Mouse (Mus musculus) c-Kit-positive CD71-positive TER-119-positive erythroid progenitor cells, embryonic 14.5 days (primary cell): ENCODE results near the gene Uvrag.

ENCODE experiments used
- DNase-seq: peaks from one replicate; pipeline ENCODE4 v3.0.0-alpha.2; 2013; ENCODE audit warnings: low spot score

The Uvrag gene

DNA sequence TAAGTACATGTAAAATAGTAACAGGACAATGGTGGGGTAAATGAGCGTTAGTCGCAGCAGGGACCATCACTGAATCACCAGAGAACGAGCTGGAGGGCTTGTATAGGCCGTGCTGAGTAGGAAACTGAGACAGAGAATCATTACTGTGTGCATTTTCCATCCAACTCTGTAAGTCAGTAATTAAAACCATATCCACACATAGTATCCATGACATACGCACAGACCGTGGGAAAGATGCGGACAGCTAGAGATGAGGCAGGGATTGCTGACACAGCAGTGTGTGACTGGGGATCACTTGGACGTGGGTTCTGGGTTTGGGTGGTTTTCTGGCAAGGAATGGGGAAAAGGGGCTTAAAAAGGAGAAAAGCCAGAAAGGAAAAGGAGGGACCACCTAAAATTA, 81.0 kb downstream of the Uvrag start:
- no peak for DNase-seq

DNA sequence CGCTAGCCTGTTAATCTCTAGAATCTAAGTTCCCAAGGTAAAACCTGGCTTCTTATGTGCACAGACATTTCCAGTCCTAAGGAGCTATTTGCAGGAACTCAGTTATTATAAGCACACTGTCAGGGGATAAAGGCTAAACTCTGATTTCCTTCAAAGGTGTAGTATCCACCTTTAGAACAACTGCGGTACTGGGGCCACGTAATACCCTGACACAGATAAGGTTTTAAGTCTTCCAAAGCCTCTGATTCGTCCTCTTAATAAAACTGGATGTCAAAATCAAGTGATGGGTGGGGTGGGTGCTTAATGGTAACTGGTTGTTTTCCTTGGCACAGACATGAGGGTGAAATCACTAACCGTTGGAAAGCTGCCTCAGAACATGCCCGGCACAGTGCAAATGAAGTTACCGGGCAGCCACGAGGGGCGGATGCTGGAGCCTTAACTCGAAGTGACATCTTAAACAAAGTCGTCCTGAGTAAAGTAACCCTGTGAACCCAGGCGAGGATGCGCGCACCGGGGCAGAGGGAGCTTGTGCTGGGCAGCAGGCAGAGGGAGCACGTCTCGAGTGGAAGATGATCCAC, 83.8 kb downstream of the Uvrag start:
- DNase-seq: no peak

DNA sequence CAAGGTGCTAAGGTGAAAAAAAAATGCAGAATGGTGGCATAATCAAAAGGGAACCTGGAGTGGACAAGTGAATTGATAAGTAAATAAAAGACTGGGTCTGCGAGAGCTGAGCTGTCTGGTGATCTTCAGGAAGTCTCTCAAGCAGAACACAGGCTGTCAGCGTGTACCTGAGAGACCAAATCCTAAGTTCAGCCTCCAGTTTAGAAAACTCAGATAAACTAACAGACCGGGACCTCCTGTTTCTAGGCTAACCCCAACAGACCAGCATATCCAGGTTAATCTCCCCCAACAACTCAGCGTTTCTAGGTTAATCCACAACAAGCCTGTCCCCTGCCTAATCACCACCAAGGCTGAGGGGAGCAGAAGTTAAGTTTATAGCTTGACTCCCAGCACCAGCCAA, 87.3 kb downstream of the Uvrag start:
- no peak for DNase-seq

DNA sequence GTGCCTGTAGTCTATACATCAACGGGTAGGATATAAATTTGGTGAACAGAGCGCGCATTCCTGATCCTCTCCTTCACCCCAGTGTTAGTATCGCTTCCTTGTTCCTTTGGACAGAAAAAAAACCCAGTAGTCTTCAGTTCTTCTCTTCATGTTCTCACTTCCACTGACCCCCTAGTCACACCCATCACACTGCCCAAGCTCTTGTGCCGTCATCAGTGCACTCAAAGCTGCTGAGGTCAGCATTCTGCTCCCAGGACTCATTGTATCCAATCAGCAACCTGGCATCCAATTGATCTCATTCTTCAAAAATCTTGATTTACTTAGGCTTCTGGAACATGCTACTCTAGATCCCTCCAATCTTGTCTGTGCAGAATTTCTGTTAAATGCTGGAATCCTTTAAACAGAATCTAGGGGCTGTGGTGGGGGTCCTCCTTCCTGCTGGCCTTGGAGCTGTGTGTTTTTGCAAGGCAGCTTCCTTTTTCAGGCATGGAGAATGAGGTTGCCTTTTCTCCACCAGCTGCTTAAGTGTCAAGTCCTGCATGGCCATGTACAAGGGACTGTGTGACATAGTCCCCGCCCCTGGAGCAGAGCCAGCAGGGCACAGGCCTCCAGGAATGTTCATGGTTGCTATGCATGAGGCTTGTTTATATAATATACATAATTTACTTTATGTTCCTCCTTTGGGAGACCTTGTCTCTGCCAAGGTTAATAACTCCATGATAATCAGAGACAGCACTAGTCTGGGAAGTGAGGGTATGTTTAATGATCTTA, 88.3 kb downstream of the Uvrag start:
- no peak for DNase-seq

DNA sequence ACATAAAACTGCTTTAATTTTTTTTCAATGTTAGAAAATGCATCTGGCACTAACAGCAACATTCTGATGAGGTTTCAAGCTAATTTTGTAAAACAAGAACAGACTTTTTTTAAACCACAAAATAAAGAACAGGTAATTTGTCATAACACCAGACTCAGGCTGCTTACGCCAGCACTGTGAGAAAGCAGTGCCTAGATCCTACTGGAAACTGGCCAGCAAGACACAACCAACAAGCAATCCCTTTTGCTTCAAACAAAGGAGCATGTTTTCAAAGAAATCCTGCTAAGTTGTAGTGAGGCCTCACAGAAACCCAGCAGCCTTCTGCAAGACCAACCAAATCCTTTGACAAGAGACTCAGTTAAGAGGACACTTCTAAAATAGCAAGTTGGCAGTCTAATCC, 90.1 kb downstream of the Uvrag start:
- DNase-seq: no peak

DNA sequence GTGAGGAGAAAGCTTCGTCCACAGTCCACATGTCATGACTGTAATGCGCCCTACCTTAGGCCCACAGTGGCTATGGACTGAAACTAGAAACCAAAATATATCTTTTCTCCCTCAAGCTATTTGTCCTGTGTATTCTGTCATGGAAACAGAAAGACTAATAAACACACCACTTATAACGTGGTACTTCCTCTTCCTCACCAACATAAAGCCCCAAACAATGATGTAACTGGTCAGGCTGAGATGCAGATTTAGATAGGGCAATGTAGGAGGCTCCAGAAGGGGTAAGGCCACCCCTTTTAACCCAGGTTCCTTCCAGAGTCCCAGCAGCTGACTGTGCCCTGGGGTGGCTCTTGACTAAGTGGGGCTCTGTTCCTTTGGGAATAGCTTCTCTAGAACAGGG, 91.0 kb downstream of the Uvrag start:
- DNase-seq: no peak

DNA sequence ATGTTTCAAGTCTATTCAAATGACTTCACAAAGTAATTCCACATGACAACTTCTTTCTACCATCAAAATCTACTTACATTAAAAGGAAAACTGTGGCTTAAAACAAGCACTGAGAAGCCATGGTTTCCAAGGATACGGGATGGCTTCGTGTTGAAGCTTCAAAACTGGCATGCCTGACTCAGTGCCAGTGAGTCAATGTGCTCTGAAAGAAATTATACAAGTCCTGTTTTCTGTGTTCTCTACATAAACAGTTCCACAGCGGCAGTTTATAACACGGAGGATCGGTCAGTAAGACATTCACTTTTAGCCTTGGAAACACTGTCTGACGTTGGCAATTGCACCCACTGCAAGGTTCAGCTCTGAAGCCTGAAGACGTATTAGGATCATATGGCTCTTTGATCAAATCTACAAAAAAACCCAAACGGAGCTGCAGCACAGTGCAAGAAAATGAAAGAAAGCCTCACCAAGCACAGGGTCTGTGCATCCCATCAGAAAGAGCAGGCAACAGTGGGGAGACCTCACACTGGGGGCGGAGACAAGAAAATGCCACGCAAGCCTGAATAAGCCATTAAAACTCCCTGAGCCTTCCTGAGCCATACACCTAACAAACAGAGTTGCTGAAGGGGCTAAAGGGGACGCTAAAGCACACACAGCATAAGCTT, 94.3 kb downstream of the Uvrag start:
- DNase-seq: no peak

DNA sequence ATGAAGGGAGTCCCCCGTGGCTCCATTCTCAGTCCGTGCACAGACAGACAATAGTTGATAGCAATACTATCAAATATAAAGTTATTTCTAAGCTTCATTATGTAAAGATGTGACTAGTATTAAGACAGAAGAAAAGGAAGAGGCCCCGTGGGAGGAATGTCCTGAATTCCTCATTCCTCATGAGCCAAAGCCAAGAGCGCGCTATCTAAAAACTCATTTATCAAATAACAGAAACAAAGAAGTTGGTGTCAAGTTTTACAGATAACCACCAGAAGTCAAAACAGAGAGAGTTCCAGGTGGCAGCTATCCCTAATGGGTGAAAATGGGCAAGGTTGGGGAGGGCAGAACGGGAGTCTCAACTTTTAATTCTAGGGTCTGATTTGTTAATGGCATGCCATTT, 95.4 kb downstream of the Uvrag start:
- DNase-seq: no peak

DNA sequence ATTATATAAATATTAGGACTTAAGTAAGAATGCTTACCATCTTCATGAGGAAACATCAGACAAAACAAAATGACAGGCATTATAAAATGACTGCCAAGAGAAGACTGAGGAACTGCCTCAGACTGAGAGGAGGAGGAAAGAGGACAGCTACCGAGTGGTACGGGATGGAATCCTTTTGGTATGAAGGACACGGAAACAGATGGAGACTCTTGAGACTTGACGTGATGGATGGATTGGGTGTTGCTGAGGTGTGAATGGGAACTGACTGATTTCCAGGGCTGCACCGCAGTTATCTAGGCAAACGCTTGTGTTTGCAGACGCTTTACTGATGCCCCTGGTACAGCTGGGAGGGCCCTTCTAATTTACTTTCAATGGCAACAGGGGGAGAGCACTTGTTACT, 97.0 kb downstream of the Uvrag start:
- DNase-seq: no peak

DNA sequence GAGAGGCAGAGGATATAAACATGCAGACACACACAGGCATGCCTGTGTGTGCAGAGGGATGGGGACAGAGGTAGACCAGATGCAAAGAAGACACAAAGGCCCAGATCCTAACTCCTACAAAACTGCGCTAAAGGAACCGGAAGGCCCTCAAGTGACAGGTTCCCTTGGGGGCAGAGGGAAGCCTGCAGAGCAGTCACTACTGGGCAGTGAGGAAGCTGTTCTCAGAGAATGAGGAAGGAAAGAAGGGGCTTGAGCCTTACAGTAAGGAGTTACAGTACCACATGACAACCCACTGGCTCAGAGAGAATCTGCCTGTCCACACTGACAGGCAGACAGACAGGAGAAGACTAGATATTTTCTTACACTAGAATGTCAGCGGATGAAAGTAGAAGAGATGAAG, 97.6 kb downstream of the Uvrag start:
- no peak for DNase-seq

DNA sequence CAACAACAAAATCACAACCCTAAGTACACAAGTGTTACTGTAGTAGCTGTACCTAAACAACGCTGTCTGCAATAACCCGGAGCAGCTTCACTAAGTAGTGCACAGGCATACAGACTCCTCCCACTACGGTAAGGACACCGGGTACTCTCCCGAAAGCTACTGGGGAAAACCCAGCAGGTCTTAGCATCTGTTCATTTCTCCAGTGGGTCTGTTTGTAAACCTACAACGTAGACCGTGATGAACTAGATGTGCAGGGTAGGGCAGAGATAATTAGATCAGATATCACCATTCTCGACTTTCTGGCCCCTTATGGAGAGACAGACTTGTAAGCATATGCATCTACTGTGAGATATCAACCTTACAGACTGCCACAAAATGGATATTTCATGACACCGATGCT, 99.1 kb downstream of the Uvrag start:
- DNase-seq: no peak

DNA sequence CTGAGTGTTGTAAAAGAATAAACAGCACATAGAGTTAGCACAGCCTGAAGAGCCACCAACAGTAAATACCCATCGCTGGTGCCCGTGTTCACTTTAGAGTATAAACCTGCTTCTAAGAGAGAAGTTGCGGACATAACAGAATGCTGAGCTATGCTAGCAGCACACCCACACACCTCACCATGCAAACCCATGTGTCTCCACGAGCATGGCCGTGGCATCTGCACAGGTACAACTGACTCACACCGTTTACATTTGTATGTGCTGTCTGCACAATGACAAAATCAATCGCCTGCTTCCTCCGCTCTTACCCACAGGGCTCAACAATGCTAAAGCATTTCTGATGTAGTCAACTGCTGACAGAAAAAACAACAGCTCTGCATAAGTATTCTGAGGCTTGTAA, 101.0 kb downstream of the Uvrag start:
- DNase-seq: no peak

DNA sequence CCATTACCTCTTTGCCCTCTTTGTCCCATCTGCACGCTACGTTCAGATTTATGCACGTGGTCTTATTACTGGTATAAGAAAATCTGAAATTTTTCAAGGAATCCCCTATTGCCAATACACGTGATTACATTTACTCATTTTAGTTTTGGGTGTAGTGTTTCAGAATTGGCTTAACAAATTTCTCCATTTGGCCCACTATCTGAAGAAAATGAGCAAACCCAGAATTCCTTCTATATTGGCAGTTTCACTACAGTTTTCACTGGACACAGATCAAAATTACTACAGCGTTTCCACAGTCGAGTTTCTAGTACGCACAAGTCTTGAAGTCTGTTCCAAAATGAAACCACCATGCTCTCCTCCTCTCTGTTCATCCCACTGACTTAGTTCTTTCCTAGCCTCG, 104.7 kb downstream of the Uvrag start:
- DNase-seq: no peak

DNA sequence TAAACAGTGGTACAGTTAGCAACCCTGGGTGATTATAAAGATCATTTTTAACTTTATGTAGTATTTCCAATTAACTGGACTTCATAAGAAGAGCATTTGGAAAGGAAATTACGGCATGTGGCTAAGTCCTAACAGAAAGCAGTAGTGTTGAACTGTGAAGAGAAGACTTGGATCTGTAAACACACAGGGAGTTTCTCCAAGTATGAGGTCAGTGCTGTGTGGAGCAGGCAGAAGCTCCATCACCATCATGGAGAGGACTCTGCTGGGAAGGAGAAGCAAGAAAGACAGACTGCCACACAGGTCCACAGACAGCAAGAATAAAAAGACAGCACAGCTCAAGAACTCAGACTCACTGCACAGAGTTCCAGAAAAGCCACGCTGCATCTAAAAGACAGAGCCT, 106.0 kb downstream of the Uvrag start:
- DNase-seq: no peak

DNA sequence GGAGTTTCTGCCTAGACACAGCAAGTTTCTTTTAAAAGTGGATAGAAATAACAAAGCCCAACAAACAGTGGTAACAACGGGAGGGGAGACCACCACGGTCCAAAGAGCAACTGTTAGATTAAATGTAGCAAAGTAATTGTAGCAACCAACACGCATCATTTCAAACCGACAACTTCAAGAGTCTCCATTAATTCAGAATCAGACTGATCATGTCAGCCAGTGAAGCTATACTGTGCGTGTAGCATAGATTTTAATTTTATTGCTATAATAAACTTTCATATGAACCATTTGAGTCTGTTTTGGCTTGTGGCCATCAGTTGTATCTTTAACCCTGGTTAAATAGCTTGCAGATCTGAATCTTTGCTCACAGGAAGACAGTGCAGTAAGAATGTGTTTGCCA, 107.1 kb downstream of the Uvrag start:
- DNase-seq: no peak

DNA sequence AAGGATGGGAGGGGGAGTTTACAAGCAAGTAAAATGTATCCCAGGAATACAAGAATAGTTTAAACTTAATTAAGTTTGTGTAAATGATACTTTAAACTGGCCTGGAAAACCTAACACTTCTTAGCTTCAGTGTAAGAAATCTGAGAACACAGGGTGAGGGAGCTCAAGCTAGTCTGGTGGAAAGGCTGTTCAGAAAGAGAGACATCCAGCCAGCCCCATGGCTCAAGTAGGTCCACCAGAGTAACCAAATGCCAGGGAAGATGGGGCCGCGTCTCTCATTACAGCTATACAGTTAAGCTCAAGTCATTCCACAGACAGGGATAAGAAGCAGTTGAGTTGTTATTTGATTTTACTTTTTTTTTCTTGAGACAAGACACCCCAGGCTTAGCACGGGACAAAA, 107.6 kb downstream of the Uvrag start:
- no peak for DNase-seq

DNA sequence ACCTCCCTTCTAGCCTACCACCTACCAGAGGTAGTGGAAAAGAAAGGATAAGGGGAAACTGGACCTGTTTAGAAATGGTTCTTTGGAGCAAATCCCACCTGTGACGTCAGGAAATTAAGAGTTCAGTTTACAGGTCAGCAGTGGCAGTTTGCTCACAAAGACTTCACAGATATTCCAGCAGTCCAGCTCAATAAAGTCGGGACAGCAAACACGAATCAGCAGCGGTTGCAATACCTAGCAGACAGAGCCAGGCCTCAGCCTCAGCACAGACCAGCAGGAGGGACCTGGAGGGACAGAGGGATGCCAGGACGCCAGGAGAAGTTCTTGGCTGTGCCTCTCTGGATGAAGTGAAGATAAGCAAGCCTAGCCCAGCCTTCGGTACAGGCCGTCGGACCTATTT, 108.9 kb downstream of the Uvrag start:
- DNase-seq: no peak

DNA sequence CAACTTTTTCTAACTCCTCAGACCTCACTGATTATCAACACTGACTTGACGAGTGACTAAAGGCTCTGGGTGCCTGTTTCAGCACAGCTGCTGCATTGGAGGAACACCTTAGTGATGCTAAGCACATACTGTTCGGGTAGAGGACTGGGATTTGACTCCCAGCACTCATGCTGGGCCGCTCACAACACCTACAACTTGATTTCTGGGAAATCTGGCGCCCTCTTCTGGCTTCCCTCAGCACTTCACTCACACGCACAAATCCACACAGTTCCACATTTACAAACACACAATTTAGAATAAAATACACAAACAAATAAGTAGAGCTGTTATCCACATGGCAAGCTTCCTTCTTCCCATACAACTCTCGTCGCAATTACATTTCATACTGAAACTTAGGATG, 112.8 kb downstream of the Uvrag start:
- DNase-seq: peak; percentile 8

DNA sequence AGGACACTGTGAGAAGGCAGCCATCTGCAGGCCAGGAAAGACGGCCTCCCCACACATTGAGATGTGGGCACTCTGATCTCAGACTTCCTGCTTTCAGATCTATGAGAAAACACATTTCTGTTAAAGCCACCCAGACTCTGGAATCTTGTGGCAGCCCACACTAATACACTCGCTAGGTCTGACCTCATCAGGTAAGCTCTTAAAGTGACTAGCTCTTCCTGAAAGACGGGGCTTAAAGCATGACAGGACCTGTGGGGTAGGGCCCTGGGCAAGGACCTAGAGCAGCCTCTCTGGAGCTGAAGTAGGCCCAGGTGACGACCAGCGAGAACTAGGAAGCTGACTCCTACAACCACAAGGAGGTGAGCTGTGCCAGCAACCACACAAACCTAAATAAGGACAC, 113.8 kb downstream of the Uvrag start:
- DNase-seq: no peak

DNA sequence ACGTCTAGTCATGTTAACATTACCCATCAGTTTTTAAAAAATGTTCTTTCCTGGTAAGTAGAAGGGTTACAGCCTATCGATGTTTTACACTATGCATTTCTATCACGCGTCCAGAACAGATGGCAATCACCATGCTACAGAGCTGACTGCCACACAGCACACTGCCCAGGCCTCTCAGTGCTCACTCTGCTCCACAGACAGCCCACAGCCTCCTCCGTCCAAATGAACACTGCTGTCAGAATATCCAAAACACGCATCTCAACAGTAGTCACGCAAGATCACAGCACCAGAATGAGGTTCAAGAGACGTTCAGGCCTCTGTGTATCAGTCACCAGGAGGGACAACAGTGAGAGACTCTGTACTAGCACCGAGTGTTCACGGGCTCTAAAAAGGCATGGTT, 115.0 kb downstream of the Uvrag start:
- no peak for DNase-seq

DNA sequence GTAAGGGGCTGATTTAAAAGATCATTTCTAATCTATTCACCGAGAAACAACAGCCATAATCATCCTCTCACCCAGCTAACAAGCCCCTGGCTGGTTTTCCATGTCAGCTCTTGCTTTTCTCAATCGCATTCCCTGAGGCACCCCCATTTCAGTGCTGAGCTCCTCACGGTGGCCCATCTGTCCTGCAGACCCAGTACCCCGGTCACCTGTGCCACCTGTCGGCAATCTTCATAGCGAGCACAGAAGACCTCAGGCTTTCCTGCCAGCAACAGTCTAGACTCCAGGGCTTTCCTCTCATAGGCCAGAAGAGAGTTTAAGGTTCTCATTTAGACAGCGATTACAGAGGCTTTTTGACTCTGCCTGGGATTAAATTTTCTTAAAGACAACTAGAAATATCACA, 115.7 kb downstream of the Uvrag start:
- DNase-seq: no peak

DNA sequence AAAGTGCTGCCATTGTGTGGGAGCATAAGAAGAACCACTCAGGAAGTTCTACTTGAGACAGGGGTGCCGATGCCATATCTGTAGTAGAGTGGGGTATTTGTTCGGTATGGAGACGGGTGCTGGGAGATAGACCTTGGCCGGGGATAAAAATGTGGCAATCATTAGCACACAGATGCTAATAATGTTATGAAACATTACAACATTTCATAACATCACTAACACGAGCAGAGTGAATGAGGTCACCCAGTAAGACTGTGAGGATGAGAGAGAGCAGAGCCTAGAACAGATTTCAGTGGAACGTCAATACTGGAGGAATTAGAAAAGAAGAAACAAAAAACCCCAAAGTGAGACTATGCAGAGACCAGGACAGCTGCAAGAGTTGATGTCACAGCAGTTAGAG, 116.2 kb downstream of the Uvrag start:
- DNase-seq: no peak

DNA sequence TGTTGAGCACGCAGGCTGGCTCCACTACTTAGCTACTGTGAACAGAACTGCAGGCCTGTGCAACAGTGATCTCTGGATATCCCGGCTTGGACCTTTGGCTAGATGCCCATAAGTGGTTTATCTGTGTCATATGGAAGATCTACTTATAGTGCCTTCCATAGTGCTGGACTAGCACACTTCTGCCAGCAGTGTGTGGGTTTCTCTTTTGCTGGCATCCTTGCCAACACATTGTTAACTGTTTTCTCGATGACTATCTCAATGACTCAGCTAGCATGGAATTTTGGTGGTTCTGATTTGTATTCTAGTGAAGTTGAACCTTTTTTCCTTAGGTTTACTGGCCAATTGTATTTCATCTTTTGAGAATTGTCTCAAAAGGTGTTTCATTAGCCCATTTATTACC, 117.0 kb downstream of the Uvrag start:
- DNase-seq: no peak

DNA sequence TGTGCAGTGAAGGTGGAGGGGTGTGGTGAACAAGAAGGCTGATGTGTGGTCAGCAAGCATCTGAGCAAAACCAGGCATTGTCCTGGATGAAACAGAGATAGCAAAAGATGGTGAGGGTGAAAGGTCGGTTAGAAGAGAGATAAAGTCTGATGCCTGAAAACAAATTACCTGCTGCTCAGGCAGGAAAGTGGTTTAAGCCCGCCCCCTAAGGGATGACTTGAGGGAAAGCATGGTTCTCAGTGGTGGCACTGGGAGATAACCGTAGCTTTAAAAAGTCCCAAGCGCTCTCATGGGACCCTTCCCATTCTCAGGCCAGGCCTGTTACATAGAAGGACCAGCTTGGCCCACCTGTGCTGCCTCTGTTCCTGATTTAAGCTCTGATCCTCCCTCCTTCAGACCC, 119.7 kb downstream of the Uvrag start:
- DNase-seq: no peak
